Mouse (Mus musculus): ENCODE results near the gene Auts2.

Auts2 gene

GRCm38 (mm10) chr5:131843766-131844518 is 699.2 kb downstream of the Auts2 start:
- DNase-seq (ENCODE audit: low spot score in 2 of 2), result no peak

- no peak for DNase-seq (ENCODE audit: low spot score in 2 of 2)
These were observed 703.4 kb downstream of the Auts2 start for GRCm38 (mm10) chr5:131839657-131840315.

- DNase-seq (ENCODE audit: low spot score in 2 of 2), result no peak
These were observed 704.1 kb downstream of the Auts2 start for GRCm38 (mm10) chr5:131839023-131839422.

GRCm38 (mm10) chr5:131838064-131838463 is 705.1 kb downstream of the Auts2 start:
- DNase-seq (ENCODE audit: low spot score in 2 of 2), result no peak

- DNase-seq (ENCODE audit: low spot score in 2 of 2), result no peak
These were observed 707.0 kb downstream of the Auts2 start for GRCm38 (mm10) chr5:131836014-131836735.

GRCm38 (mm10) chr5:131832891-131833876 is 710.0 kb downstream of the Auts2 start:
- DNase-seq (ENCODE audit: low spot score in 2 of 2), result no peak

- DNase-seq (ENCODE audit: low spot score in 2 of 2), result no peak
These were observed 713.0 kb downstream of the Auts2 start for GRCm38 (mm10) chr5:131830111-131830510.

- peak; percentile 21 to 35 for DNase-seq (ENCODE audit: low spot score in 2 of 2)
These were observed 713.9 kb downstream of the Auts2 start for GRCm38 (mm10) chr5:131829248-131829647.

- DNase-seq (ENCODE audit: low spot score in 2 of 2), result no peak
These were observed 714.5 kb downstream of the Auts2 start for GRCm38 (mm10) chr5:131828607-131829006.

- no peak for DNase-seq (ENCODE audit: low spot score in 2 of 2)
These were observed 716.5 kb downstream of the Auts2 start for GRCm38 (mm10) chr5:131826362-131827261.

GRCm38 (mm10) chr5:131825421-131825820 is 717.7 kb downstream of the Auts2 start:
- no peak for DNase-seq (ENCODE audit: low spot score in 2 of 2)

- DNase-seq (ENCODE audit: low spot score in 2 of 2), result no peak
These were observed 718.8 kb downstream of the Auts2 start for GRCm38 (mm10) chr5:131824197-131824991.

- no peak for DNase-seq (ENCODE audit: low spot score in 2 of 2)
These were observed 721.7 kb downstream of the Auts2 start for GRCm38 (mm10) chr5:131821461-131821860.

GRCm38 (mm10) chr5:131819251-131819691 is 723.9 kb downstream of the Auts2 start:
- peak in 1 of 2 experiments; percentile 32 for DNase-seq (ENCODE audit: low spot score in 2 of 2)

- no peak for DNase-seq (ENCODE audit: low spot score in 2 of 2)
These were observed 727.6 kb downstream of the Auts2 start for GRCm38 (mm10) chr5:131815498-131815897.

- peak; percentile 73 to 80 for DNase-seq (ENCODE audit: low spot score in 2 of 2)
These were observed 728.6 kb downstream of the Auts2 start for GRCm38 (mm10) chr5:131814503-131815003.

GRCm38 (mm10) chr5:131813952-131814502 is 729.1 kb downstream of the Auts2 start:
- DNase-seq (ENCODE audit: low spot score in 2 of 2), result peak; percentile 57 to 67

GRCm38 (mm10) chr5:131813331-131813781 is 729.8 kb downstream of the Auts2 start:
- peak; percentile 25 to 34 for DNase-seq (ENCODE audit: low spot score in 2 of 2)

Measured in heart, adult 9 months (tissue).